Mouse (Mus musculus): ENCODE measurements around the gene H2-Eb1.

H2-Eb1 gene

DNA sequence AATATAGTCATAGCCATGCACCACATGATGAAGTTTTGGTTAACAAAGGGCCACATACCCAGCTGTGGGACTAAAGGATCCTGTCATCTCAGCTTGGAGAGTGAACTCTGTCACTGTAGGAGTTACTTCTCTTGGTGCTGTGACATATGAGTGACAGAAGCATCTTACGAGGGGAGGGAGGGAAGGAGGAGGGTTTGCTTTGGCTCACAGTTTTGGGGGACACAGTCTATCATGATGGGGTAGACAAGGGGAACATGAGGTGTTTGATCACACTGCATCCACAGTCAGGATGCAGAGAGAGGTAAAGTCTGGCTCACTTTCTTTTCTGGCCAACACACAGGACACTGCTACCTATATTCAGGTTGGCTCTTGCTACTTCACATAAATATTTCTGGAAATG is 23.8 kb upstream of the H2-Eb1 start:
- no peak for TF ChIP-seq GATA4 (IDR thresholded peaks at IDR 0.05; ENCODE audit: insufficient replicate concordance, low read length)

DNA sequence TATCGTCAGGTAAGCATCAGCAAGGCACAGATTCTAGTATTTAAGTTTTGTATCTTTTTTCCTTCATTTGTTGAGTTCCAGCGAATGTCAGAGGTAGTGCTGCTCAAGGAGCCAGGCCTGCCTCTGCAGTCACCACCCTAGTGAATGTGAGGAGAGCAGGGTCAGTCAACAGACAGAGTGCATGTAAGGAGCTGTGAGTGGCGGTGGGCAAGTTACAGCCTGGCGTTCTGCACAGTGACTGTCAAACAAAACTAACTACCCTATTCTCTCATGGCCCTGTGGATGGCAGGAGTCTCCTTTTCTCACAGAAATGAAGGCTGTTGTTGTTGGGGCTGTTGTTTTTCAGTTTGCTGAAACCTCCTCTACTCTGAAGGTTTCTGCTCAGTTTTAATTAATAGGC is 20.3 kb upstream of the H2-Eb1 start:
- no peak for TF ChIP-seq GATA4 (IDR thresholded peaks at IDR 0.05; ENCODE audit: insufficient replicate concordance, low read length)

DNA sequence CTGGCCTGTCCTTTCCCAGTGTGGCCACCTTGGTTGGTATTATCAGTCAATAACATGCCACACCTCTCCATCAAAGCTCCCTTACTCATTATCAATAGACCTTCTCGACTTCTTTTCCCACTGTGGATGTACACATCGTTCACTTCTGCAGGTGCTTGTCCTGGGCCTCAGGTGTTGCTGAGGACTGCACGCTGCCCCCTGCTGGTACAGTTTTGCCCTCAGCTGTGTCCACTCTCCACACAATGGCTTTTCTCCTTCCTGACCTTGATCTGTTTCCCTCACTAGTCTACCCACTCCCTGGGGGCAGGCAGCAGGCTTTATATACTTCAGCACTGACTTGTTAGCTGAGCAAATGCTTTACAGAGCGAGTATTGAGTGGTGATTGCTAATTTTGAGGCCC is 19.8 kb upstream of the H2-Eb1 start:
- no peak for TF ChIP-seq GATA4 (IDR thresholded peaks at IDR 0.05; ENCODE audit: insufficient replicate concordance, low read length)

DNA sequence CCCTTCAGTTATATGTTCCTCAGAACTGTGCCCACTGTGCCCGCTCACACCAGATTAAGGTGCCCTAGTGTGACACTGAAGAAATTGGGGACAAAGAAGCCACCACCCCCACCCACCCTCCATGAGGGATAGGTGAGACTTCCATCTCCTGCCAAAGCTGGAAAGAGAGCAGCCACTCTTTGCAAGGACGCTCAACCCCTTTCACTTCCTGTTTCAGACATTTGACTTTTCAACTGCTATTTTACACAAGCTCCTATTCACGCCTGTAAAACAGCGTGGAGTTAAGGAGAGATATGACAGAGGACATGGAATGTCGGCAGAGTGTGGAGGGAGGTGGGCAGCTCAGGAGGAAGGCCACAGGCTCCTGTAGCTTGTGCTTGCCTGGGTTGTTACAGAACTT is 19.2 kb upstream of the H2-Eb1 start:
- no peak for TF ChIP-seq GATA4 (IDR thresholded peaks at IDR 0.05; ENCODE audit: insufficient replicate concordance, low read length)

DNA sequence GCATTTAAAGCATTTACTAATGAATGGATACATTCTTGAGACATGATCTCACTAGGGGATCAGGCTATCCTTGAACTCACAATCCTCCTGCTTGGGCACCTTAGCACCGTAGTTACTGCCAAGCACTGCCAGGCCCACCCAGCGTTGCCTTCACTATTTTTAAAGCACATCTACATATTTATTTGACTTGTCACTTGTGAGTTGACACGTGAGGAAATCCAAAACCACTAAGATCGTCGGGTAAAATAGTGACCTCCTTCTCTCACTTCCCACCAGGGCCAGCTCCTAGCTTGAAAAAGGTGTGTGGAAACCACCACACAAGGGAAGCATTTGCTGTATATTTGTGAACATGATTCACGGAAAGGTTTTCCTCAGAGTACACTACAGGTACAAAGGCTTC is 18.7 kb upstream of the H2-Eb1 start:
- TF ChIP-seq GATA4 (IDR thresholded peaks at IDR 0.05; ENCODE audit: insufficient replicate concordance, low read length) = no peak

DNA sequence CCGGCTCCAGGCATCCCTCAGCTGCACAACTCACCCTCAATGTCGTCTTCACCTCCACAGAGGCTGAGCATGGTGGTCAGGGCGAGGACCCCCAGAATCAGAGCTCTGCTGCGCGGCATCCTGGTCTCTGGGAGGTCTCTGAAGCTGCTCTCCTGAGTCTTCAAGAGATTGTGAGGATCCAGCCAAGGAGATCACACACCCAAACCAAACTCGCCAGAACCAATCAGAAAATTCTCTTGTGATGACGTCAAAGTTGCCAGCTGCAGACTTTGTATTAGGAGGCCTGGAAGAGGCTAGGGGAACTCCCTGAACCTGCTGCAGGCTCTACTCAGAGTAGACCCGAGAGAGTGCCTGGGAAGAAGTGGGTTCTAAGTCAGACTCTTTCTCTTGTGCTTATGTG is 18.0 kb upstream of the H2-Eb1 start, which contains the start of gene H2-Aa:
Gene H2-Aa (minus strand): TSS at position 176 of the 400 bp plus-strand sequence.
- no peak for TF ChIP-seq GATA4 (IDR thresholded peaks at IDR 0.05; ENCODE audit: insufficient replicate concordance, low read length)

DNA sequence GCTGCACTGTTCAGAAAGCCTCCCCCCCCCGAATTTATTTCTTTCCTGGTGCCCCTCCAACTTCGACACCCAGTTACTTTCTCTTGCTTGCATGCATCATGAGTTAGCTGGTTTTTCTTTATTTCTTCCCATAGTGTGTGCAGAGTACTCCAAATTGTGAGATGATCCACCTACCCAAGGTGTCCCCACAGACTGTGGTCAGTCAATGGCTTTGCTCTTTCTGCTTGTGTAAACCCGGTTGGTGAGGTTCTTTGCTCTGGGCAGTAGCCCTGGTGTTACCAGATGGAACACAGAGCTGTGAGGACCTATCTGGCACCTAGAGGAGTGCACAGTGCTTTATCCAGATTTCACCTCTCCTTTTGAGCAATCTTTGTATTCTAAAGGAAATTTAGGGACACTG is 17.5 kb upstream of the H2-Eb1 start:
- no peak for TF ChIP-seq GATA4 (IDR thresholded peaks at IDR 0.05; ENCODE audit: insufficient replicate concordance, low read length)

DNA sequence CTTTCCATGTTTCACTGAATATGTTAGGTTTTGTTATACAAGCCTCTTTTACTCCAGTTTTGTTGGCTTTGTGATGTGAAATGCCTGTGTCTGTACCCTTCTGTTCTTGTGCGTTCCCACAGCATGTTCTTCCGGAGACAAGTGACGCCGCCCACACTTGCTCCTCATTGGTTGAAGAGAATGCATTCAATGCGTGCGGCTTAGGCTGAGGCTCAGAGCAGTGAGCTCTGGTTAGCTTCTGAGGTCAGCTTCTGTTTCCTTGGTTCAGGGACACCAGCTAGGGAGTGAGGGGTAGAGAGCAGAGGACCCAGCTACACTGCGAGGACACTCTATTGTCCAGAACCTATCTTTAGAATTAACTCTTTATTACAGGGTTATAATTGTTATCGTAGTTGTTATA is 14.1 kb upstream of the H2-Eb1 start:
- no peak for TF ChIP-seq GATA4 (IDR thresholded peaks at IDR 0.05; ENCODE audit: insufficient replicate concordance, low read length)

DNA sequence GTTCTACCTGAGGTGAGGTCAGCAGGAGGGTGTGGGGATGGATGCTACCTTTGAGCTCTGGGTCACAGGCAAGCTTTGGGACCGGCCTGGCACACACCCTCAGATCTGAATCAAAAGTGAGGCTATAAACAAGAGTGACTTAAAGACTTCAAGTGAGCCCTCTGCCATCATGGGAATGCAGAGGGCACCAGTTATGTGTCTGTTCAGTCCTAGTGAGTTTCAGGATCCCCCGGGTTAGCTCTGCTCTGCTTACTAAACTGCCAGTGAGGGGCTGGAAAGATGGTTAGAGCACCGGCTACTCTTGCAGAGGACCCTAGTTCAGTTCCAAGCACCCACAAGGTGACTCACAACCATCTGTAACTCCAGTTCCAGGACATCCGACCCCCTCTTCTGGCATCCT is 13.1 kb upstream of the H2-Eb1 start:
- TF ChIP-seq GATA4 (IDR thresholded peaks at IDR 0.05; ENCODE audit: insufficient replicate concordance, low read length) = no peak

DNA sequence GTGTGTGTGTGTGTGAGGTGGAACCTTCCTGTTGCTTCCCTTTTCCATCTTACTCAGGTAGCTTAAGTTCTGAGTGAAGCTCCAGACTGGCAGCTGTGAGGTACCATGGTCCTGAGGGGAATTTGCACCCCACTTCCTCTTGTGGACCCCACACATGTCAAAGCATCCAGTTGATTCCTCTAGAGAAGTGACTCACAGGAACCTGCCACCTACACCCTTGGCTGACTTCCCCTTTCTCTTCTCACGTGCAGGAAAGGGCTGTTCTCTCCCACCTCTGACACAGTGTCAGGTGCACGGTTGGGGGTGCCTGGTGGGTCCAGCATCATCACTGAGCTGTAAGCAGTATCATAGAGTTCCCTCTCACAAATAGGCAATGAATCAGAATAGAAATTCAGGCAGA is 12.1 kb upstream of the H2-Eb1 start:
- TF ChIP-seq GATA4 (IDR thresholded peaks at IDR 0.05; ENCODE audit: insufficient replicate concordance, low read length) = no peak

DNA sequence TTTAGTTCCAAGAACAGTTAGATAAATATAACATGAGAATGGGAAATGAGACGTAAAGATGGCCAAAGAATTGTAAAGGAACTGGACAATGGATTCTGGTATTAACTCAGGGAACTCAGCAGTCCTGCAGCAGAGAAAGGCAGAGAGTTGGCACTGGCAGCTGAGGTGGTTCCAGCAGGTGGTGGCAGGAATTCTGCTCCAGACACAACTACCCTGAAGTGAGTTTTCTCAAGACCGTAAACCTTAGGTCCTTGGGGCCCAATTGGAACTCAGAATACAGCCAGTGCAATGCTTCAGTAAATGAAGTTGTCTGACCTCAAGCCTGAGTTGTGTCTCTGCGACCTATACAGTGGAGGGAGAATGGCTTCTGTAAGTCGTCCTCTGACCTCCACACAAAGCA is 11.4 kb upstream of the H2-Eb1 start:
- TF ChIP-seq GATA4 (IDR thresholded peaks at IDR 0.05; ENCODE audit: insufficient replicate concordance, low read length) = no peak

DNA sequence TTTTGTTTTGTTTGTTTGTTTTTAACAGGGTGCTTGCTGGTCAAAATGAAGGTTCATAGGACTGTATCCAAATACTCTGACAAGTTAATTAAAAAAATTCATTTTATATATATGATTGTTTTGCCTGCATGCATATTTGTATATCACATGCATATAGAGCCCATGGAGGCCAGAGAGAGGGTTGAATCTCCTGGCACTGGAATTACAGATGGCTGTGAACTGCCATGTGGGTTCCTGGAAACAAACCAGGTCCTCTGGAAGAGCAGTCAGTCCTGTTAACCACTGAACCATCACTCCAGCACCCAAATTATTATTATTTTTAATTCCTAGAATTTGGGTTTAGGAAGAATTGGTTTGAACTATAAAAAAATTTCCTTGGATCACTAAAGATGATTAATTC is 10.4 kb upstream of the H2-Eb1 start:
- no peak for TF ChIP-seq GATA4 (IDR thresholded peaks at IDR 0.05; ENCODE audit: insufficient replicate concordance, low read length)

DNA sequence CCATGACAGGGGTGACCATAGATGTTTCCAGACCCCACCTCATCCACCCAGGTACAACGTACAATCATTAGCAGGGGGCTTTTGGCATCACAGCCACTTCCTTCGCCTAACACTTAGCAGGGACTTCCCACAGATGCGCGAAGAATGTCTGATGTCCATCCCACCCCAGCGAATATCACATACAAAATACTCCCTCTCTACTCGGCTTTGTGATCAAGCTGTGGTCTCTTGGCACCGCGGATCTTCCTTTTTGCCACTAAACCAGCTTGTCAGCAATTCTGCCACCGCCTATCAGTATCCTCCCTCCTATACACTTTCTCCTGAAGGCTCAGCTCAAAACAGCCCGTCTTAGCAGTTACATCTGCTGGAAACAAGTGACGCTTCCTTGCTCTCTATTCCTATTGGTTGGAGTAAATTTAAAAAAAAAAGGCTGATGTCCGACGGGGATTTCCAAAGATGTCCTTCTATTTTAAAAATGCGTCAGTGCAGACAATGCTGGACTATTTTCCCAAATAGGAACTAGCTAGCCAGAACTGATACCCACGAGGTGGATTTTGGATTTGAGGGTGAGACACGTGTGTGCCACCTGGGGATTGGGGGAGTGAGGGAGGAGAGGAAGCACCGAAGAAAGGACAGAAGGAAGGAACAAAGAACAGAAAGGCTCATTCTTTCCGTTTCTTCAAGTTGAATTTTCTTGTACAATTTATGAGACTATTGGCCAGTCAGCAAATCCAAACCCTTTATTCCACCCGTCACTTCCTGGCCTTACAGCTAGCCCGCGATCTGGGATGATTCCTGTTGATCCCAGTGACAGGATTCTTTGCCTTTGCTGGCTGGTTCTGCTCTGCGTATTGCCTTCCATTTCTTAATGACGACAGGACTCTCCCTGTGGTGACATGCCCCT is 9.5 kb upstream of the H2-Eb1 start:
- TF ChIP-seq GATA4 (IDR thresholded peaks at IDR 0.05; ENCODE audit: insufficient replicate concordance, low read length) = no peak

DNA sequence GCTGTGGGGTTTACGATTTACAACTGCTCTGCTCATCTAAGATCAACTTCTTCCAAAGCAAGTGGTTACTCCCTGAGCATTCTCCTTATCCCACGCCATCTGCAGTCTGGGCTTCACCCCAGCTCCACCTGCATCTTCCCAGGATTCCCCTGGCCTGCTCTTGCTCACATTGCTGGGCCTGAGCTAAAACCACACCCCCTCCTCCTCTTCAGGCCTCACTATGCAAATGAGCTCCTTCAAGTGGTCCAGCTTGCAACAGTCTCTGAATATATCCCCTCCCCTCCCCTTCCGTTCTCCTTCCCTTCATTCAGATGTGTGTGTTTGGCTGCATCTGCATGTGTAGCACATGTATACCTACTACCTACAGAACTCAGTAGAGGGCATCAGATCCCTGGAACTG is 6.3 kb upstream of the H2-Eb1 start:
- no peak for TF ChIP-seq GATA4 (IDR thresholded peaks at IDR 0.05; ENCODE audit: insufficient replicate concordance, low read length)

DNA sequence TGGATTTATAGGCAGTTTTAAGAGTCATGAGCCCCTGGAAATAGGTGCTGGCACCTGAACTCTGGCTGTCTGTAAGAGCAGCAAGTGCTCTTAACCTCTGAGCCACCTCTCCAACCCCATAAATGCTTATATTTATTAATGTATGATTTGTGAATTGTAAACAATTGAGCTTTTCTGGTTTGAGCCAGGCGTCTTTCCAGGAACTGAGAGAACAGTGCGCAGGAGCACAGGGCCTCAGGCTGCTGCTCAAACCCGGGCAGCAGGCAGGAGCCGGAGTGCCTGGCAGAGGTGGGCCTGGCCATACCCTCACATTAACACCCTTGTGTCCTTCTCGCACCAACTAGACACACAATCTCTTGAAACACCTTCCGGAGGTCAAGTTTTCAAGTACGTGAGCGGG is 5.6 kb upstream of the H2-Eb1 start:
- no peak for TF ChIP-seq GATA4 (IDR thresholded peaks at IDR 0.05; ENCODE audit: insufficient replicate concordance, low read length)

DNA sequence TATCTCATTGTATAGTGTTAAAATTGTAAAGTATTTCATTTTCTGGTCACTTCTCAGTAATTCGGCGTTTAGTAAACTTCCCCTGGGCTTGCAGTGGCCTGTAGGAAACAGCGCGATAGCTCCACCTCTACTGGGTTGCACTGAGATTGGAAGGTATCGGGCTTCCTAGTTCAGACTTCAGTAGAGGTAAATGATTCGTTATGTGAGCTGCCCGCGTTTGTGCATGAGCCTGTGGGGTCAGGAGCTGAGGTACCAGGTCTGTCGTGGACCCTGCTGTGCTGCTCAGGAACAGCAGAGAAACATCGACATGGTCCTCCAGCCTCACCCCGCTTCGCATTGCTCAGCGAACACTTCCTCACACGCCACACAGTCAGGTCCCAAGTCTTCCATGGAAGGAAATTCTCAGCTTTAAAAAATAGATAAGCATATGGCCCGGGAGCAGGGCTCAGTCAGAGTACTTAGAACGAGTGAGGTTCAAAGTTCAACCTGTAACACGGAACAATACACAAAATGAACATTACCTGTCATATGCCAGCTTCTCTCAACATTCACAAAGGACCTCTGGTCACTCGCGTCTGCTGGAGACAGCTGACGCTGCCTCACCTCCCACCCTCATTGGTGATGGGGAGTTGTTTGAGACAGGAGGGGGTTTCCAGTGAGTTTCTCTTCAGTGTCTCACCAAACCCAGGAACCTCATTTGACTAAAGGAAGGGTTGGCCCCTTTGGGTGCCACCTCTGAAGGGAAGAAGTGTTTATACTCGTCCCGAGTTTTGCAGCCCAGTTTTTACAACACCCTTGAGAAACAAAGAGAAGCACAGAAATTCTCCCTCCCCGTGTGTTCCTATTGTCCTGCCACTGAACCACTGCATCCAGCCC is 4.7 kb upstream of the H2-Eb1 start:
- no peak for TF ChIP-seq GATA4 (IDR thresholded peaks at IDR 0.05; ENCODE audit: insufficient replicate concordance, low read length)
